Mouse (Mus musculus) skeletal muscle tissue, postnatal 0 days (tissue): ENCODE measurements around the gene Ccdc177. TPM values are rescaled to one million over a fixed set of nuclear protein-coding genes. Genes with fewer than 3 reads are reported as not detected.

ENCODE experiments used
- polyA plus RNA-seq: library from polyadenylated mRNA; unstranded; fragments of >200 nt; fragmentation: Nextera tagmentation; extraction: Ambion mirVana; gene quantifications from 2 replicates; pipeline ENCODE4 v1.2.1, GENCODE M21; 2015

The Ccdc177 gene
- polyA plus RNA-seq = 0.04 TPM in 1 of 2 replicates, not detected in the other

GRCm38 (mm10) chr12:80760396-80760801 is at the start of gene Ccdc177:
Ccdc177 (minus strand) TSS chr12:80760687.

DNA sequence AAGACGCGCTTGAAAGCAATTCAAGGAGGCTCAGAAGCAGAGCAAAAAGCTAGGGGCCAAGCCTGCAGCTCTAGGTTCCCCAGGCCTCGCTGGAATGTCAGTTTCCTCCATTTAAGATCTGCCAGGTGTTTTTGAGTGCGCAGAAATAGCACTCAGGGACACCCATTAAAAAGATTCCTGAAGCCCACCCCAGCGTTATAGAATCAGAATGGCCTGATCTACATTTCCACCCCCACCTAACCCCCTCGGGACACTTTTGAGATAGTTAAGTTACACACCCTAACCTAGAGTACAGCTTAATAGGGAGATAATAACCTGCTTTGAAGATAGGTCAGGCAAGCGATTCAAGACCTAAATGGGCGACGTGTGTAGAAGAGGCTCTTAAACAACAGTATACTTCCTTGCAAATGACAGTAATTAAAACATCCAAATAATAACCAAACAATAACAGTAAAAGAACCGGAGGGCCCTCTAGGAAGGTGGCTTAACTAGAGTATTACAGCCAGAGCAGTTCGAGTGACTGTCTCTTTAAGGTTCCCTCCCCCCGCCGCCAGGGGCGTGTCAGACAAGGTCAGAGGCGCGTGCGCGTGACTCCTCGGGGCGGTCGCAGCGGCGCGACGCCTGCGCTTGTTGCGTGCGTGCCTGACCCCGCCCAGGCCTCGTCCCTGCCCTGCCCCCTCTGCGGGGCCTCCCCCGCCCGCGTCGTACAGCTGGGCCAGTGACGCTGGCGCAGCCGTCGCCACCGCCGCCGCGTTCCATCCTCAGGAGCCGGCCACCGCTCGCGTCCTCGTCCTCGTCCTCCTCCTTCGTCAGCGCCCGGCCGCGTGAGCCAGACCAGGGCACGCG is 29.6 kb upstream of the Ccdc177 start, which contains the start of gene Susd6:
Susd6 (plus strand) TSS at position 662 of the 846 bp plus-strand sequence.

Other genes with a start within 250 kb of the Ccdc177 start
- 16.3 and 21.6 TPM in 2 replicates for gene Galnt16, start 242.4 kb downstream of the Ccdc177 start, polyA plus RNA-seq
- gene Slc39a9, start 116.8 kb downstream of the Ccdc177 start, polyA plus RNA-seq = 7.7 and 8.7 TPM in 2 replicates
- 74.0 and 80.7 TPM in 2 replicates for gene Erh, start 116.3 kb downstream of the Ccdc177 start, polyA plus RNA-seq
- gene Plekhd1, start 68.1 kb downstream of the Ccdc177 start, polyA plus RNA-seq = 0.08 and 0.19 TPM in 2 replicates
- 10.2 and 11.8 TPM in 2 replicates for gene Susd6, start 29.8 kb upstream of the Ccdc177 start, polyA plus RNA-seq
- gene Srsf5, start 184.8 kb upstream of the Ccdc177 start, polyA plus RNA-seq = 260 and 297 TPM in 2 replicates
- 0.17 and 0.51 TPM in 2 replicates for gene Slc10a1, start 208.0 kb upstream of the Ccdc177 start, polyA plus RNA-seq